Mouse (Mus musculus) spleen, postnatal 0 days (tissue): Measurements from ENCODE around the gene Cyp3a25. TPM values are rescaled to one million over a fixed set of nuclear protein-coding genes. Genes with fewer than 3 reads are reported as not detected.

ENCODE experiments used
- polyA plus RNA-seq: library from polyadenylated mRNA; unstranded; fragments of >200 nt; fragmentation: Nextera tagmentation; extraction: Ambion mirVana; gene quantifications from 2 replicates; pipeline ENCODE4 v1.2.1, GENCODE M21; 2015

Gene Cyp3a25
- 0.17 TPM in 1 of 2 replicates, not detected in the other for polyA plus RNA-seq

DNA sequence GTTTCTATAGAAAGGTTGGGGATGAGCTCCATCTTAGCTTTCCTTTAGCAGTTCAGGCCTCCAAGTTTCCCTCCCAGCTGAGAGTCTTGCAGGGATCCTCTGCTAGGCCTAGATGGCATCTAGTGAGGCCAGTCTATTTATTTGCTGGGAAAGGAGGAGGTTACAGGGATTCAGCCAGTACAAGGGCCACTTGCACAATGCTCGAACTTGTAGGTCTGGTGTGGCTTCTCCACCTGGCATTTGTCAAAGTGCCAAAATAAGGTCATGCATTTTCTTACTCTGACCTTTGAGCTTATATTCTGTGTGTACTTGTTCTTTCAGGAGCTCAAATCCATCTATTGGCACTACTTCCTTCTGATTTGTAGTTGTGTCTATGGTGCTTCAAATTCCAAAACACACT, at the start of gene Cyp3a25:
Gene Cyp3a25, minus strand, starts transcription at position 110 of the 400 bp plus-strand sequence.

Other genes with a start within 250 kb of the Cyp3a25 start
- gene Cyp3a44, start 203.7 kb downstream of the Cyp3a25 start, polyA plus RNA-seq, result not detected in 2 replicates
- gene Cyp3a11, start 129.7 kb downstream of the Cyp3a25 start, polyA plus RNA-seq, result 0.21 and 0.38 TPM in 2 replicates
- not detected in 2 replicates for gene Cyp3a59, start 69.6 kb upstream of the Cyp3a25 start, polyA plus RNA-seq
- gene Gm5565, start 150.9 kb upstream of the Cyp3a25 start, polyA plus RNA-seq, result not detected in 2 replicates
- not detected in 2 replicates for gene Gm6309, start 161.1 kb upstream of the Cyp3a25 start, polyA plus RNA-seq
- not detected in 2 replicates for gene 1700001J03Rik, start 175.7 kb upstream of the Cyp3a25 start, polyA plus RNA-seq
- gene Rnf6, start 211.9 kb upstream of the Cyp3a25 start, polyA plus RNA-seq, result 18.9 and 21.1 TPM in 2 replicates
- gene Cdk8, start 221.6 kb upstream of the Cyp3a25 start, polyA plus RNA-seq, result 15.0 and 15.5 TPM in 2 replicates